Comparison of ENCODE assay signal across 8 mouse cellular contexts in genomic region chr9:69454691-69455090, GRCm38 (mm10). TPM values are rescaled to one million over a fixed set of nuclear protein-coding genes. Genes with fewer than 3 reads are reported as not detected.
DNase-seq lines count a peak whose midpoint lies in the region; ATAC-seq and TF ChIP-seq lines count a peak whose summit lies in the region.

No protein-coding gene starts in this region.

- H3K9ac ChIP-seq in kidney, postnatal 0 days (ENCODE audit: low read depth, low read length): peak overlapping the region; percentile 72
- H3K9ac ChIP-seq in hindbrain, embryonic 14.5 days: no peak overlapping the region
- no peak overlapping the region for H3K9ac ChIP-seq in midbrain, embryonic 14.5 days (replicated peaks; ENCODE audit: low read length)

- peaks cover 46% of the 10 kb centered on the region for H3K4me1 ChIP-seq in kidney, postnatal 0 days (replicated peaks; ENCODE audit: insufficient read depth, low read length)
- H3K4me1 ChIP-seq in brown adipose tissue, adult 24 weeks (ENCODE audit: control insufficient read depth, insufficient read depth, insufficient read length, low read length): peaks cover 20% of the 10 kb centered on the region
- H3K4me1 ChIP-seq in hindbrain, embryonic 14.5 days (replicated peaks; ENCODE audit: control insufficient read depth, insufficient read depth, low read length): 0 out of 2 replicates have a peak, but pooled peaks cover 12% of the 10 kb centered on the region
- peaks cover 6% of the 10 kb centered on the region; the same call in 1 of the 2 replicates for H3K4me1 ChIP-seq in midbrain, embryonic 14.5 days (ENCODE audit: control insufficient read depth, insufficient read depth, low read length)

- 41% methylated on average over 4 of the region's 4 CpGs for WGBS in kidney, postnatal 0 days
- 74% methylated on average over 4 of the region's 4 CpGs for WGBS in hindbrain, embryonic 14.5 days
- 74% methylated on average over 4 of the region's 4 CpGs for WGBS in midbrain, embryonic 14.5 days

- no peaks in the 10 kb centered on the region for H3K9me3 ChIP-seq in kidney, postnatal 0 days (replicated peaks; ENCODE audit: low read length)
- no peaks in the 10 kb centered on the region for H3K9me3 ChIP-seq in hindbrain, embryonic 14.5 days (ENCODE audit: control insufficient read depth, low read length)
- H3K9me3 ChIP-seq in midbrain, embryonic 14.5 days (ENCODE audit: control insufficient read depth, low read length): no peaks in the 10 kb centered on the region

- H3K4me2 ChIP-seq in kidney, postnatal 0 days (ENCODE audit: low read length): peak overlapping the region; percentile 61
- H3K4me2 ChIP-seq in hindbrain, embryonic 14.5 days (replicated peaks): peak overlapping the region; percentile 60
- peak overlapping the region; percentile 64 for H3K4me2 ChIP-seq in midbrain, embryonic 14.5 days (ENCODE audit: low read length)

- ATAC-seq in kidney, postnatal 0 days (replicated peaks; ENCODE audit: low FRiP score, low read depth): no peak
- ATAC-seq in hindbrain, embryonic 14.5 days (ENCODE audit: low FRiP score): no peak
- no peak for ATAC-seq in midbrain, embryonic 14.5 days (ENCODE audit: low FRiP score, low TSS enrichment)

- no peaks in the 10 kb centered on the region for H3K36me3 ChIP-seq in kidney, postnatal 0 days (ENCODE audit: insufficient read depth, low read length)
- H3K36me3 ChIP-seq in hindbrain, embryonic 14.5 days (replicated peaks; ENCODE audit: control insufficient read depth, insufficient read depth): no peaks in the 10 kb centered on the region
- H3K36me3 ChIP-seq in midbrain, embryonic 14.5 days (ENCODE audit: control insufficient read depth, insufficient read depth, low read length): no peaks in the 10 kb centered on the region

- H3K4me3 ChIP-seq in kidney, postnatal 0 days (replicated peaks; ENCODE audit: low read depth, low read length): peak overlapping the region; percentile 54
- peak overlapping the region; percentile 96 for H3K4me3 ChIP-seq in brown adipose tissue, adult 24 weeks (ENCODE audit: insufficient read depth, low read depth, low read length)
- peak overlapping the region; percentile 41 for H3K4me3 ChIP-seq in hindbrain, embryonic 14.5 days (replicated peaks; ENCODE audit: low read length)
- H3K4me3 ChIP-seq in midbrain, embryonic 14.5 days (replicated peaks; ENCODE audit: low read depth, low read length): 0 out of 2 replicates have a peak overlapping the region, but pooled peaks have one; percentile 37

- no peak for DNase-seq in kidney, postnatal 0 days (ENCODE audit: low spot score)
- DNase-seq in kidney, postnatal 14 days: no peak
- no peak for DNase-seq in hindbrain, embryonic 14.5 days (ENCODE audit: low spot score)
- no peak for DNase-seq in midbrain, embryonic 14.5 days
- no peak for DNase-seq in layer of hippocampus, postnatal 14 days (ENCODE audit: low spot score in 2 of 2)
- DNase-seq in spleen, postnatal 14 days (ENCODE audit: low spot score in 2 of 2): no peak
- no peak for DNase-seq in gastrocnemius, postnatal 10 days

- no peaks in the 10 kb centered on the region for H3K27me3 ChIP-seq in kidney, postnatal 0 days (ENCODE audit: insufficient read depth, low read length)
- peaks cover 25% of the 10 kb centered on the region for H3K27me3 ChIP-seq in hindbrain, embryonic 14.5 days (ENCODE audit: control insufficient read depth, insufficient read depth, low read length)
- H3K27me3 ChIP-seq in midbrain, embryonic 14.5 days (ENCODE audit: control insufficient read depth, insufficient read depth, low read length): peaks cover 17% of the 10 kb centered on the region; the same call in 1 of the 2 replicates

- TF ChIP-seq CTCF in kidney, postnatal 0 days (IDR thresholded peaks at IDR 0.05; ENCODE audit: low read depth): no peak

- peak overlapping the region; percentile 92 for H3K27ac ChIP-seq in kidney, postnatal 0 days
- H3K27ac ChIP-seq in brown adipose tissue, adult 24 weeks (replicated peaks; ENCODE audit: low read depth, low read length): peak overlapping the region; percentile 95
- no peak overlapping the region for H3K27ac ChIP-seq in hindbrain, embryonic 14.5 days
- H3K27ac ChIP-seq in midbrain, embryonic 14.5 days (replicated peaks; ENCODE audit: low read depth, low read length): no peak overlapping the region

RNA-seq across cellular contexts. Expression of gene Anxa2, which starts 1.3 kb away (rescaled TPM):
- polyA plus RNA-seq in kidney, postnatal 0 days (2015; fragmentation: Nextera tagmentation; extraction: Ambion mirVana): 442 and 483 TPM in 2 replicates
- 603 and 650 TPM in 2 replicates for polyA plus RNA-seq in brown adipose tissue, adult 24 weeks (2012; ENCODE audit: insufficient read depth, insufficient read length, missing spikeins)
- polyA plus RNA-seq in hindbrain, embryonic 14.5 days (2014; fragmentation: Nextera tagmentation; extraction: Ambion mirVana): 143 and 158 TPM in 2 replicates
- 48.8 and 105 TPM in 2 replicates for polyA plus RNA-seq in midbrain, embryonic 14.5 days (2014; fragmentation: Nextera tagmentation; extraction: Ambion mirVana)
- 10 to 100 TPM; 12.4 to 18.4 TPM for total RNA-seq in layer of hippocampus, postnatal 14 days (2021)
- total RNA-seq in gastrocnemius, postnatal 10 days (2021): 100 to 1,000 TPM; 142 to 185 TPM

RNA-seq across cellular contexts. Expression of gene Ice2, which starts 57.0 kb away (rescaled TPM):
- 13.6 and 13.8 TPM in 2 replicates for polyA plus RNA-seq in kidney, postnatal 0 days (2015; fragmentation: Nextera tagmentation; extraction: Ambion mirVana)
- polyA plus RNA-seq in brown adipose tissue, adult 24 weeks (2012; ENCODE audit: insufficient read depth, insufficient read length, missing spikeins): 4.2 and 5.0 TPM in 2 replicates
- polyA plus RNA-seq in hindbrain, embryonic 14.5 days (2014; fragmentation: Nextera tagmentation; extraction: Ambion mirVana): 10.4 and 12.5 TPM in 2 replicates
- 10.4 and 12.8 TPM in 2 replicates for polyA plus RNA-seq in midbrain, embryonic 14.5 days (2014; fragmentation: Nextera tagmentation; extraction: Ambion mirVana)
- 1 to 10 TPM; 8.9 to 9.9 TPM for total RNA-seq in layer of hippocampus, postnatal 14 days (2021)
- 1 to 10 TPM; 5.7 to 8.0 TPM for total RNA-seq in gastrocnemius, postnatal 10 days (2021)

Comparison
In these comparisons a context has a peak if more than half of its experiments do, and no peak if none do; other contexts are left out.
1. H3K27ac ChIP-seq: peak in kidney, postnatal 0 days (single experiment) and brown adipose tissue, adult 24 weeks (single experiment); none in hindbrain, embryonic 14.5 days (single experiment) and midbrain, embryonic 14.5 days (single experiment).
2. H3K4me3 ChIP-seq: peak in every context shown above with its lines; median percentile 96 in brown adipose tissue, adult 24 weeks; 54 in kidney, postnatal 0 days; 41 in hindbrain, embryonic 14.5 days; 37 in midbrain, embryonic 14.5 days.
3. Peak in every context shown above with its lines, with median percentiles within 50 percentile points of each other: H3K4me2 ChIP-seq.